Mouse (Mus musculus): ENCODE measurements at regions not wholly inside any gene's neighbourhood (a gene's known extent, or its start where the extent isn't known, plus 50 kb on each side); places are given as distances from the start of the nearest gene placed in this dataset.
A peak's percentile ranks its signal among the peaks of the same experiment; 100 is the strongest.
"Not testable (repeated sequence)": the region's sequence is repeated elsewhere in the genome, so short reads cannot be mapped to it uniquely, and the experiment has no call there.

DNA sequence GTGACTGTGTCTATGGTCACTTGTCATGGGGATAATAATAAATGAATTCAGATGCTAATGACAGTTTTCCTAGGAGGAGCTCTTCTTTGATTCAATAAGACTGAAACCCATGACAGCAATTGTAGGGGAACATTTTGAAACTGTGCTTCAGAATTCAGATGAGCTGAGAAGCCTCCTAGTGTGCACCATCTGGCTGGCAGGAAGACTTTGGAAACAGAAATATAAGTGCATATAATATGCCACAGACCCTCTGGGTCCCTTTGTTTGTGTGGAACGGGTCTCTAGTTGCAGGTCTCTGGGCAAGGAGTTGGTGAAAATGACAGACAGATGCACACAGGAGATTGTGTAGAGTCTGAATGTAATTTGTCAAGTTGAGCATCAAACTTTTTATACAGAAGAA is 1043.3 kb upstream of the Cntnap5a start:
- DNase-seq (ENCODE audit: low spot score in 2 of 2) = no peak

GRCm38 (mm10) chr1:114641854-114642253 is 1042.7 kb upstream of the Cntnap5a start:
- DNase-seq (ENCODE audit: low spot score in 2 of 2) = not testable (repeated sequence)

DNA sequence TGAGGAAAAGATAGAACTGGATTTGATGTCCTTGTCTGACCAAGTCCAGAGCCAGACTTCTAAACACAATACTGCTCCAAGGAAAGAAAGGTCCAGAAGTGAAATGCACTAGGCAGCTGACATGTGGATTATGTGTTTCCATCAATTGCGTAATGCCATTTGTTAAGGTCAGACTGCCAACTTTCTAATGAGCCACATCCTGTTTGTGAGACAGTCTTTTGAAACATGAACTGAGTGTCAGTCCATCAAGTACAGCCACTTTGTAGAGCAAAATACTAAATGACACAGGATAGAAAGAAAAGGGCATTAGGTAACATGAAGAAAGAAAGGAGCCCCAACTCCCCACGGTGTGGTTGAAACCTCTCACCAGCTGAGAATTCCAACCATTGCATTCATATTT is 1010.6 kb upstream of the Cntnap5a start:
- no peak for DNase-seq (ENCODE audit: low spot score in 2 of 2)

- no peak for DNase-seq (ENCODE audit: low spot score in 2 of 2)
Measured at GRCm38 (mm10) chr1:114681258-114681657, 1003.3 kb upstream of the Cntnap5a start.

DNA sequence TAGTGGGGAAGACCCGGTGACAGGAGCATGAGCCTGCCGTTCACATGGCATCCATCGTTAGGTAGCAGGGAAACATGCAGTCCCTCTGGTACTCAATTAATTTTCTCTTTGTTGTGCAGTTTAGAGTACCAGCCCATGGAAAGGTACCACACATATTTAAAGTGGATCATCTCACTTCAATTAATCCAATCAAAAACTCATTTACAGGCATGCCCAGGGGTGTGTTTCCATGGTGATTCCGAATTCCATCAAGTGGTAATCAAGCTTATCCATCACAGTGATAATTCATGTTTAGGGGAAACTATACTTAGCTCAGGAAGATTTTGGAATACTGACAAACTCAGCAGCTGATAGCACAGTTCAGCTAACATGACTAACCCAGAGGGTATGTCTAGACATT is 963.4 kb upstream of the Cntnap5a start:
- DNase-seq (ENCODE audit: low spot score in 2 of 2) = no peak

DNA sequence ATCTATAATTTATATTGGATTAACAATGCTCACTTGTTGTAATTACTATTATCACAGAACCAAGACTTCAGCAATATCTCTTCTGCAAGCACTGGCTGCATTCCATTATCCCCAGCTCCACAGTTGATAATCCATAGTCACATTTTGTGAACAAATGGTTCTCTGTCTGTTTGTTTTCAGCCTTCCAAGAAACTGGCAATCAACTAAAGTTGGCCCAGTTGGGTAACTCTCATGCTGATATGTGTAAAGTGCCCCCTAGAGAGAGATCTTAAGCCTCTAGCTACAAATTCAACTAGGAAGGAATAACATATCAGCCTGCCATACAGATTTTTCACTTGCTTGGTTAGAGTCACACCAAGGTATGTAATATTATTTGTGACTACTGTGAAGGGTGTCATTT is 955.4 kb upstream of the Cntnap5a start:
- peak; percentile 20 to 23 for DNase-seq (ENCODE audit: low spot score in 2 of 2)
